Mouse (Mus musculus): ENCODE data around the gene 1700020L24Rik.

- no peak for TF ChIP-seq CTCF (IDR thresholded peaks at IDR 0.05; ENCODE audit: extremely low read depth, insufficient read depth, low read length)
- no peak for TF ChIP-seq POLR2A (IDR thresholded peaks at IDR 0.05; ENCODE audit: extremely low read depth, insufficient read depth, low read length)
These were observed 4.9 kb upstream of the 1700020L24Rik start for GRCm38 (mm10) chr11:83432533-83432932.
